Mouse (Mus musculus): Measurements from ENCODE around the gene Map3k7.

DNA sequence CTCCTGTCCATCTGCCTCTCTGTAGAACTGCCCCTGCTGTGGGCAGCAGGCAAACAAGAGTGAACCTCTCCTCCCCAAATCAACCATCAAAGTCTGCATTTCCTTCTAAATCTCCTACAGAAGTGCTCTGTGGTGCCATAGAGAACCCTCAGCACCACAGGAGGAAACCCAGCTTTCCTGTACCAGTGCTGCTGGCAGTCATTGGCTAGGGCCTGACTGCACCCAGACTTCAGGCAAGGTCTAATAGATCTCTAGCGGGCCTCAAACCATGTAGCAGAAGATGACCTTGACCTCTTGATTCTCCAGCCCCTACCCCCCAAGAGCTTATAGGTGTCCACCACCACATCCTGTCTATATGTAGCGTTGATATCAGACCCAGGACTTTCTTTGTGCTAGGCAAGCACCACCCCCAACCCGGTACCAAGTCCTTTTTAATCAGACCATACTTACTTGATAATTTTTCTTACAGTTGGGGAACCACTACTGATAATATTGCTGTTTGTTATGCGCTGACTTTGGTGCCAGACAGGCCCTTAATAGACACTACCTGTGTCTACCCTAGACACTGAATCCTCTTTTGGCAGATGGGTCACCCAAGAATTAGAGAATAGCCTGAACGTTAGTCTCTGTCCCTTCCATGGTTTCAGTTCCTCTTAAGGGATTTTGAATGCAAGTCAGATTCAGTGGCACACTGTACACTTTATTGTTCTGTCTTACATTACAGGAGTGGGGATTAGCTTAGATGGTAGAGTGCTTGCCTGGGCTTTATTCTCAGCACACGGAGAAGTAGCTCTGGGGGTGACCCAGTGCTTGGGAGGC, 41.1 kb downstream of the Map3k7 start:
- no peak for TF ChIP-seq CTCF (IDR thresholded peaks at IDR 0.05; ENCODE audit: control insufficient read depth, insufficient read depth, low read length)
- no peak for TF ChIP-seq POLR2A (IDR thresholded peaks at IDR 0.05; ENCODE audit: borderline replicate concordance, control insufficient read depth, low read depth, low read length)

All from bone marrow, adult 2 months (tissue).